Mouse (Mus musculus): ENCODE results near the gene Adss. TPM values are rescaled to one million over a fixed set of nuclear protein-coding genes. Genes with fewer than 3 reads are reported as not detected.
A peak's percentile ranks its signal among the peaks of the same experiment; 100 is the strongest.
"Not testable (repeated sequence)": the region's sequence is repeated elsewhere in the genome, so short reads cannot be mapped to it uniquely, and the experiment has no call there.

The Adss gene
- 40.2 and 42.3 TPM in 2 replicates for polyA plus RNA-seq (2015; fragmentation: Nextera tagmentation; extraction: Ambion mirVana)

DNA sequence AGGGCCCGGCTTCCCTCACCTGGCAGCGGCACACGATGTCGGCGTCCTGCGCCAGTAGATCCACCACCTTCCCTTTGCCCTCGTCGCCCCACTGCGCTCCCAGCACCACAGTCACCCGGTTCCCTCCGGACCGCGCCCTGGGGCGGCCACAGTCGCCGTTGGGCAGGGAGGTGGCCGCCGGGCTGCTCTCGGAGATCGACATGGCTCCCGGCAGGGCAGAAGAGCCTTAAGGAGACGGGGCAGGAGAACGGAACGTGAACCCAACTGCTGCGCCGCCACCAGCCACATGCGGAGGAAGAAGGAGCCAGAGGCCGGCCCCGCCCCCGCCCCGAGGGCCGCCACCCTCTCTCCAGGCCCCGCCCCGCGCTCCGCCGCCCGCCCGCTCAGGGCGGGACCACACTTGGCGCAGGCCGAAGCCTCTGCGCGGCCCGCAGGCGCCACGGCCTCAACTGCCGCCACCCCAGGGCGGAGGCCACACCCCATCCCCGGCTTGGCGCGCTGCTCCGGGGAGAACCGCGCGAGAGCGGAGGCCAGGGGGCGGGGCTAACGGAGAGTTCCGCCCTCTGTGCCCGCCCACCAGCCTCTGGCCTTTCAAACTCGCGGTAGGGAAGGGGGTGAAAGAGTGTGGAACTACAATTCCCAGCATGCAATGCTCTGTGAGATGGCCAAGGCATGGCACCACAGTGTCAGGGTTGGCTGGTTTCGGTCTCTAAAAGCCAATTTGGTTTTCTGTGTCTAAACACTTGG, at the start of gene Adss:
Adss (minus strand) TSS at position 319 of the 747 bp plus-strand sequence.
- Histone ChIP-seq H3K9me3 (ENCODE audit: control insufficient read depth, low read length) (no peaks in the 10 kb centered on the region), H3K9ac (ENCODE audit: low read depth, low read length) (peak within 1 kb of the TSS; percentile 94), H3K4me2 (ENCODE audit: low read depth, low read length) (peak within 1 kb of the TSS; percentile 84), H3K4me3 (ENCODE audit: low read length) (peak within 1 kb of the TSS; percentile 91), H3K27ac (ENCODE audit: low read length) (peak within 1 kb of the TSS; percentile 98), H3K4me1 (ENCODE audit: control insufficient read depth, insufficient read depth, low read length) (peaks cover 8% of the 10 kb centered on the region), H3K27me3 (replicated peaks; ENCODE audit: control insufficient read depth, insufficient read depth, low read length) (no peaks in the 10 kb centered on the region), H3K36me3 (ENCODE audit: control insufficient read depth, insufficient read depth, low read length) (no peaks in the 10 kb centered on the region)
- ATAC-seq = peak; percentile 99
- under 1% methylated on average over 63 of the region's 64 CpGs for WGBS

DNA sequence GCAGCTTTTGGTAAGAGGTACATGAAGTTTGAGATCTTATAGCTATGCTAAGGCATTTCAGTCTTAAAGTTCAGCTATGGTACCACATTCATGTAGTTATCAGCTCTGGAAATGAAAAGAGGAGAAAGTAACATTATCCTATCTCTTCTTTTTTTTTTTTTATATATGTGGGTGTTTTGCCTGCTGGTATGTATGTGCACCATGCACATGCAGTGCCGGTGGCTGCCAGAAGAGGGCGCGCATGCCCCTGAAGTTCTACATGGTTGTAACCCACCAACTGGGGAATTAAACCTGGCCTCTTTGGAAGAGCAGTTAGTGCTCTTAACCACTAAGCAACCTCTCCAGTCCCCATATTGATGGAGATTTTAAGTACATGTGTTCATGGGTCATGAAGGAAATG, 49.5 kb upstream of the Adss start:
- not testable (repeated sequence) for H3K27me3 ChIP-seq (replicated peaks; ENCODE audit: control insufficient read depth, insufficient read depth, low read length); H3K4me3 ChIP-seq (ENCODE audit: low read length); ATAC-seq; H3K27ac ChIP-seq (ENCODE audit: low read length); H3K9ac ChIP-seq (ENCODE audit: low read depth, low read length); H3K4me1 ChIP-seq (ENCODE audit: control insufficient read depth, insufficient read depth, low read length); H3K4me2 ChIP-seq (ENCODE audit: low read depth, low read length); H3K9me3 ChIP-seq (ENCODE audit: control insufficient read depth, low read length); H3K36me3 ChIP-seq (ENCODE audit: control insufficient read depth, insufficient read depth, low read length)
- WGBS = 56% methylated on average over 3 of the region's 3 CpGs

DNA sequence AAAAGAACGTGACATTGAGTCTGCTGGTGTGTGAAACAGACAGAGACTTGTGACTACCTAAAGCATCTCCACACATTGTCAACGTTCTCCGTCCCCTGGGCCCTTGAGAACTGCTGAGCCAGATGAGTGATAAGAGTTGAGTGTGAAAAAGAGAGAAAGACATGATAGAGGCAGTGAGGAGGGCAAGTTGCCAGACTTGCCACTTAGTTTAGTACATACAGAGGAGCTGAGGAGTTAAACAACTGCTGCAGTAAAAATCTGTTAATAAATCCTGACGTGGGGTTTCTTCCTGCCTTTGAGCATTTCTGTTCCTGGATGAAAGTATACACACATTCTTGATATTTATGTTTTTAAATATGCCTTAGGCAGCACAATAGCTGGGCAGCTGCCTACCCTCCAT, 31.5 kb upstream of the Adss start:
- not testable (repeated sequence) for H3K36me3 ChIP-seq (ENCODE audit: control insufficient read depth, insufficient read depth, low read length); ATAC-seq; H3K4me2 ChIP-seq (ENCODE audit: low read depth, low read length); H3K9ac ChIP-seq (ENCODE audit: low read depth, low read length); H3K27ac ChIP-seq (ENCODE audit: low read length); H3K4me3 ChIP-seq (ENCODE audit: low read length); H3K4me1 ChIP-seq (ENCODE audit: control insufficient read depth, insufficient read depth, low read length); H3K9me3 ChIP-seq (ENCODE audit: control insufficient read depth, low read length); H3K27me3 ChIP-seq (replicated peaks; ENCODE audit: control insufficient read depth, insufficient read depth, low read length)
- 68% methylated on average over 4 of the region's 4 CpGs for WGBS

GRCm38 (mm10) chr1:177806772-177807171, 10.5 kb upstream of the Adss start:
- H3K27ac ChIP-seq (ENCODE audit: low read length); H3K27me3 ChIP-seq (replicated peaks; ENCODE audit: control insufficient read depth, insufficient read depth, low read length); H3K4me3 ChIP-seq (ENCODE audit: low read length); H3K4me1 ChIP-seq (ENCODE audit: control insufficient read depth, insufficient read depth, low read length); ATAC-seq; H3K36me3 ChIP-seq (ENCODE audit: control insufficient read depth, insufficient read depth, low read length); H3K4me2 ChIP-seq (ENCODE audit: low read depth, low read length); H3K9ac ChIP-seq (ENCODE audit: low read depth, low read length); H3K9me3 ChIP-seq (ENCODE audit: control insufficient read depth, low read length): not testable (repeated sequence)
- WGBS = 30% methylated on average over 1 of the region's 1 CpGs

DNA sequence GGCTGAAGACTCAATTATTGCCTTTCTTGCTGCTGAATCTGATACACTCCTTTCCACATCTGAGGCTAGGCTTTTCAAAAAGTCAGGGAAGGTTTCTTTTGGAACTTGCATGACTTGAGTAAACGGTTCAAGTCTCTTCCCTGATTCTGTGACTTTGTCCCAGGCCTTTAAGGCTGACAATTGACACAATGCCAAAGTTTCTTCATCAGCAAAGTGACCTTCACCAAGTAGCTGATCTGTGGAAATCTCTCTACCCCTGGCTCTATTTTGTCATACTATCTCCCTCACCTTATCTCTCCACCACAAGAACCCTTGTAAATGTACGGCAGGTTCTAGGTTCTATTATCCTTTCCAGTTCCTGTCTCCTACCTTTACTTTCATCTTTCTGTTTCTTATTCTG, 7.2 kb upstream of the Adss start:
- H3K9me3 ChIP-seq (ENCODE audit: control insufficient read depth, low read length) = no peaks in the 10 kb centered on the region
- no peak overlapping the region for H3K4me3 ChIP-seq (ENCODE audit: low read length)
- H3K36me3 ChIP-seq (ENCODE audit: control insufficient read depth, insufficient read depth, low read length) = no peaks in the 10 kb centered on the region
- no peaks in the 10 kb centered on the region for H3K4me1 ChIP-seq (ENCODE audit: control insufficient read depth, insufficient read depth, low read length)
- WGBS = 85% methylated on average over 2 of the region's 2 CpGs
- H3K27ac ChIP-seq (ENCODE audit: low read length) = no peak overlapping the region
- no peak overlapping the region for H3K4me2 ChIP-seq (ENCODE audit: low read depth, low read length)
- no peak overlapping the region for H3K9ac ChIP-seq (ENCODE audit: low read depth, low read length)
- no peak for ATAC-seq
- no peaks in the 10 kb centered on the region for H3K27me3 ChIP-seq (replicated peaks; ENCODE audit: control insufficient read depth, insufficient read depth, low read length)

- Histone ChIP-seq H3K27me3 (replicated peaks; ENCODE audit: control insufficient read depth, insufficient read depth, low read length) (no peaks in the 10 kb centered on the region), H3K4me1 (ENCODE audit: control insufficient read depth, insufficient read depth, low read length) (peaks cover 8% of the 10 kb centered on the region), H3K4me3 (ENCODE audit: low read length) (no peak overlapping the region), H3K9me3 (ENCODE audit: control insufficient read depth, low read length) (no peaks in the 10 kb centered on the region), H3K36me3 (ENCODE audit: control insufficient read depth, insufficient read depth, low read length) (no peaks in the 10 kb centered on the region), H3K4me2 (ENCODE audit: low read depth, low read length) (no peak overlapping the region), H3K9ac (ENCODE audit: low read depth, low read length) (no peak overlapping the region), H3K27ac (ENCODE audit: low read length) (no peak overlapping the region)
- WGBS = 59% methylated on average over 8 of the region's 8 CpGs
- no peak for ATAC-seq
These were observed 942 bp upstream of the Adss start for GRCm38 (mm10) chr1:177797151-177797755.

DNA sequence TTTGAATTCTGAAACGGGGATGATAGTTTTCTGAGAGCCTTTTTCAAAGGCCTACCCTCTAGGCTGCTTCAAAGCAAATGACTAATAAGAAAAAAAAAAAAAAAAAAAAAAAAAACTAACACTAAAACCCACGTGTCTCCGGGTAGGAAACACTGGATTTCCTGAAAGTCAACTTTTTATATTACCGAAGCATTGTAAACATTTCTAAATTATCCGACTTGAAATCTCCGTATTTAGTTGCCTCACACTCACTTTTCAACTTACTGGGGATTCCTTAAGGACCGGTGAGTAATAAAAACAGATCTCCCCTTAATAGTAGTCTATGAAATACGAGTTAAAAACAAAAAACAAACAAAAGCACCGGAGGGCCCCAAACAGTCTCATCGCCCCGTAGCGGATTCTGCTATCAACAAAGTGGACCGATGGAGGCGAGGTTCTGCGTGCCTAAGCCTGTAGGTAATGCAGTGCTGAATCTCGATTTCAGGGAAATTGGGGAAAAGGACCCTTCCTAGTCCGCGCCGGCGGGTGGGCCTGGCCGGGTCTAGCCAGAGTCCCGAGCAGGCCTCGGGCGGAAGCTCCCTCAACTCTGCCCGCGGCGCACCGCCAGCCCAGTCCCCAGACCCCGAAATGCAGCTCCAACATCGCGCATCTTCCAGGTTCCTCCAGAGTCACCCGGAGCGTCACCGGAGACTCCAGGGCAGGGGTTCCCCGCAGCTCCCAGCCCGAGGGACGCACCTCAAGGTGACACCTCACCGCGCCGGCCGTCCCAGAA, 704 bp downstream of the Adss start:
- Histone ChIP-seq H3K4me2 (ENCODE audit: low read depth, low read length) (peak overlapping the region; percentile 84), H3K4me3 (ENCODE audit: low read length) (peak overlapping the region; percentile 91), H3K36me3 (ENCODE audit: control insufficient read depth, insufficient read depth, low read length) (no peaks in the 10 kb centered on the region), H3K27ac (ENCODE audit: low read length) (peak overlapping the region; percentile 98), H3K27me3 (replicated peaks; ENCODE audit: control insufficient read depth, insufficient read depth, low read length) (no peaks in the 10 kb centered on the region), H3K4me1 (ENCODE audit: control insufficient read depth, insufficient read depth, low read length) (peaks cover 8% of the 10 kb centered on the region), H3K9ac (ENCODE audit: low read depth, low read length) (peak overlapping the region; percentile 94), H3K9me3 (ENCODE audit: control insufficient read depth, low read length) (no peaks in the 10 kb centered on the region)
- peak; percentile 38 for ATAC-seq
- WGBS = under 1% methylated on average over 41 of the region's 41 CpGs

- Histone ChIP-seq H3K36me3 (ENCODE audit: control insufficient read depth, insufficient read depth, low read length) (no peaks in the 10 kb centered on the region), H3K27me3 (replicated peaks; ENCODE audit: control insufficient read depth, insufficient read depth, low read length) (no peaks in the 10 kb centered on the region), H3K9ac (ENCODE audit: low read depth, low read length) (peak overlapping the region; percentile 94), H3K9me3 (ENCODE audit: control insufficient read depth, low read length) (no peaks in the 10 kb centered on the region), H3K4me1 (ENCODE audit: control insufficient read depth, insufficient read depth, low read length) (peaks cover 8% of the 10 kb centered on the region), H3K4me3 (ENCODE audit: low read length) (peak overlapping the region; percentile 91), H3K27ac (ENCODE audit: low read length) (0 out of 2 replicates have a peak overlapping the region, but pooled peaks have one; percentile 15), H3K4me2 (ENCODE audit: low read depth, low read length) (peak overlapping the region; percentile 84)
- WGBS = 9% methylated on average over 8 of the region's 8 CpGs
- no peak for ATAC-seq
These were observed 1.4 kb downstream of the Adss start for GRCm38 (mm10) chr1:177794866-177795265.

- Histone ChIP-seq H3K4me1 (ENCODE audit: control insufficient read depth, insufficient read depth, low read length) (peaks cover 8% of the 10 kb centered on the region), H3K9ac (ENCODE audit: low read depth, low read length) (no peak overlapping the region), H3K27ac (ENCODE audit: low read length) (no peak overlapping the region), H3K36me3 (ENCODE audit: control insufficient read depth, insufficient read depth, low read length) (0 out of 2 replicates have a peak, but pooled peaks cover 3% of the 10 kb centered on the region), H3K4me3 (ENCODE audit: low read length) (no peak overlapping the region), H3K9me3 (ENCODE audit: control insufficient read depth, low read length) (peaks cover 3% of the 10 kb centered on the region; the same call in 1 of the 2 replicates), H3K27me3 (replicated peaks; ENCODE audit: control insufficient read depth, insufficient read depth, low read length) (no peaks in the 10 kb centered on the region), H3K4me2 (ENCODE audit: low read depth, low read length) (no peak overlapping the region)
- ATAC-seq = no peak
- 87% methylated on average over 3 of the region's 3 CpGs for WGBS
These were observed 3.5 kb downstream of the Adss start for GRCm38 (mm10) chr1:177792835-177793234.
